11 mouse cellular contexts compared by ENCODE assay signal in genomic region chr11:43531619-43532018, GRCm38 (mm10). TPM values are rescaled to one million over a fixed set of nuclear protein-coding genes. Genes with fewer than 3 reads are reported as not detected.
DNase-seq lines count a peak whose midpoint lies in the region; ATAC-seq and TF ChIP-seq lines count a peak whose summit lies in the region.
"Had no signal": no experiment of that assay in that cellular context is flagged by ENCODE, and none has a peak within 500 bp of the region (broad histone marks: within the 10 kb centered on the region; RNA-seq: fewer than 3 reads in every experiment).

No protein-coding gene starts in this region.

- H3K4me3 ChIP-seq in heart, embryonic 14.5 days (ENCODE audit: control insufficient read depth in 1 of 2, insufficient read depth in 1 of 2, low read depth in 1 of 2, low read length in 2 of 2): no peak overlapping the region
- no peak overlapping the region for H3K4me3 ChIP-seq in heart, embryonic 11.5 days (ENCODE audit: low read depth, low read length)
- H3K4me3 ChIP-seq in lung, adult 2 months (replicated peaks; ENCODE audit: extremely low read depth, low read depth, low read length): no peak overlapping the region
- H3K4me3 ChIP-seq in embryonic facial prominence, embryonic 10.5 days: 0 out of 2 replicates have a peak overlapping the region, but pooled peaks have one; percentile 24
- no peak overlapping the region for H3K4me3 ChIP-seq in neural tube, embryonic 14.5 days (ENCODE audit: low read depth, low read length)
- H3K4me3 ChIP-seq: embryonic facial prominence, embryonic 12.5 days had no signal

- peak overlapping the region; percentile 16 to 26; a peak in 1 of 4 replicates for H3K27ac ChIP-seq in heart, embryonic 14.5 days (replicated peaks in 1 of 2; ENCODE audit: control insufficient read depth in 1 of 2, insufficient read depth in 1 of 2, low read depth in 2 of 2, low read length in 2 of 2)
- H3K27ac ChIP-seq in heart, embryonic 11.5 days (ENCODE audit: low read depth, low read length): no peak overlapping the region
- 0 out of 2 replicates have a peak overlapping the region, but pooled peaks have one; percentile 99 for H3K27ac ChIP-seq in embryonic facial prominence, embryonic 10.5 days (replicated peaks)
- no peak overlapping the region for H3K27ac ChIP-seq in neural tube, embryonic 14.5 days (ENCODE audit: low read depth, low read length)
- H3K27ac ChIP-seq: embryonic facial prominence, embryonic 12.5 days had no signal

- H3K36me3 ChIP-seq in heart, embryonic 14.5 days (ENCODE audit: control insufficient read depth, insufficient read depth, low read length): peaks cover 60% of the 10 kb centered on the region
- peaks cover 10% of the 10 kb centered on the region for H3K36me3 ChIP-seq in heart, embryonic 11.5 days (ENCODE audit: control insufficient read depth, insufficient read depth, low read length)
- H3K36me3 ChIP-seq in embryonic facial prominence, embryonic 10.5 days (replicated peaks): peaks cover 63% of the 10 kb centered on the region
- H3K36me3 ChIP-seq in neural tube, embryonic 14.5 days (ENCODE audit: control insufficient read depth, insufficient read depth, low read length): no peaks in the 10 kb centered on the region

- TF ChIP-seq POLR2A in lung, adult 2 months (IDR thresholded peaks at IDR 0.05; ENCODE audit: borderline replicate concordance, extremely low read depth, low read depth, low read length): no peak

- peak overlapping the region; percentile 90 for H3K9ac ChIP-seq in heart, embryonic 14.5 days (ENCODE audit: low read length)
- no peak overlapping the region for H3K9ac ChIP-seq in heart, embryonic 11.5 days (ENCODE audit: low read depth, low read length)
- no peak overlapping the region for H3K9ac ChIP-seq in neural tube, embryonic 14.5 days (replicated peaks; ENCODE audit: low read depth, low read length)
- H3K9ac ChIP-seq: embryonic facial prominence, embryonic 12.5 days had no signal

- H3K4me2 ChIP-seq in heart, embryonic 14.5 days (ENCODE audit: low read length): peak overlapping the region; percentile 85; the same call in 1 of the 2 replicates
- H3K4me2 ChIP-seq in heart, embryonic 11.5 days: no peak overlapping the region
- no peak overlapping the region for H3K4me2 ChIP-seq in neural tube, embryonic 14.5 days (ENCODE audit: low read depth, low read length)

- 0 out of 2 replicates have a peak, but pooled peaks have one; percentile 18 for TF ChIP-seq CTCF in lung, adult 2 months (IDR thresholded peaks at IDR 0.05; ENCODE audit: insufficient read depth, low read length)

- H3K9me3 ChIP-seq in heart, embryonic 14.5 days (ENCODE audit: control insufficient read depth, low read length): no peaks in the 10 kb centered on the region
- H3K9me3 ChIP-seq in heart, embryonic 11.5 days (replicated peaks; ENCODE audit: control insufficient read depth, low read length): no peaks in the 10 kb centered on the region
- no peaks in the 10 kb centered on the region for H3K9me3 ChIP-seq in embryonic facial prominence, embryonic 10.5 days
- no peaks in the 10 kb centered on the region for H3K9me3 ChIP-seq in neural tube, embryonic 14.5 days (ENCODE audit: control insufficient read depth, low read length)
- H3K9me3 ChIP-seq: embryonic facial prominence, embryonic 12.5 days had no signal

- DNase-seq in lung, adult 2 months: no peak
- DNase-seq in lung, postnatal 4 days: no peak
- peak; percentile 32 for DNase-seq in embryonic facial prominence, embryonic 10.5 days (ENCODE audit: low spot score)
- no peak for DNase-seq in right cerebral cortex, postnatal 10 days (ENCODE audit: low spot score in 2 of 2)
- DNase-seq in ovary, postnatal 14 days (ENCODE audit: low spot score): no peak
- DNase-seq: kidney, adult 8-10 months; thymus, adult 2 months had no signal

- 68% methylated on average over 5 of the region's 5 CpGs for WGBS in heart, embryonic 14.5 days
- 71% methylated on average over 5 of the region's 5 CpGs for WGBS in heart, embryonic 11.5 days (ENCODE audit: insufficient replicate concordance)
- WGBS in lung, adult 2 months: 68% methylated on average over 5 of the region's 5 CpGs
- 77% methylated on average over 5 of the region's 5 CpGs for WGBS in embryonic facial prominence, embryonic 10.5 days
- WGBS in neural tube, embryonic 14.5 days: 41% methylated on average over 5 of the region's 5 CpGs

- H3K27me3 ChIP-seq in heart, embryonic 14.5 days (ENCODE audit: control insufficient read depth, insufficient read depth, low read length): no peaks in the 10 kb centered on the region
- H3K27me3 ChIP-seq in heart, embryonic 11.5 days (ENCODE audit: control insufficient read depth, insufficient read depth, low read length): no peaks in the 10 kb centered on the region
- H3K27me3 ChIP-seq in embryonic facial prominence, embryonic 10.5 days (replicated peaks; ENCODE audit: low read depth, poor library complexity, severe bottlenecking): no peaks in the 10 kb centered on the region
- no peaks in the 10 kb centered on the region for H3K27me3 ChIP-seq in neural tube, embryonic 14.5 days (ENCODE audit: control insufficient read depth, insufficient read depth, low read length)
- H3K27me3 ChIP-seq: embryonic facial prominence, embryonic 12.5 days had no signal

- ATAC-seq in heart, embryonic 14.5 days (ENCODE audit: insufficient number of reproducible peaks, insufficient read depth, low FRiP score, low read depth): no peak
- ATAC-seq in heart, embryonic 11.5 days (replicated peaks; ENCODE audit: insufficient number of reproducible peaks, low FRiP score, low TSS enrichment): no peak
- ATAC-seq in neural tube, embryonic 14.5 days (ENCODE audit: low read depth): peak; percentile 36; the same call in 1 of the 2 replicates

- peaks cover 10 to 45% of the 10 kb centered on the region in 2 experiments for H3K4me1 ChIP-seq in heart, embryonic 14.5 days (ENCODE audit: control insufficient read depth in 2 of 2, insufficient read depth in 2 of 2, low read length in 2 of 2)
- H3K4me1 ChIP-seq in heart, embryonic 11.5 days (ENCODE audit: control insufficient read depth, insufficient read depth, low read length): peaks cover 36% of the 10 kb centered on the region
- H3K4me1 ChIP-seq in lung, adult 2 months (ENCODE audit: control insufficient read depth, insufficient read depth, low read length): no peaks in the 10 kb centered on the region; the same call in 1 of the 2 replicates
- H3K4me1 ChIP-seq in embryonic facial prominence, embryonic 10.5 days: peaks cover 42% of the 10 kb centered on the region
- peaks cover 10% of the 10 kb centered on the region for H3K4me1 ChIP-seq in neural tube, embryonic 14.5 days (ENCODE audit: control insufficient read depth, insufficient read depth, low read length)

RNA-seq across cellular contexts. Expression of gene Ccnjl, which starts 3.0 kb away (rescaled TPM):
- 20.3 and 21.1 TPM in 2 replicates for polyA plus RNA-seq in heart, embryonic 14.5 days (2014; fragmentation: Nextera tagmentation; extraction: Ambion mirVana)
- 23.2 and 25.1 TPM in 2 replicates for polyA plus RNA-seq in heart, embryonic 11.5 days (2014; fragmentation: Nextera tagmentation; extraction: Ambion mirVana)
- 3.7 and 3.8 TPM in 2 replicates for polyA plus RNA-seq in lung, adult 2 months (2012; rRNA removed)
- 37.8 and 39.6 TPM in 2 replicates for polyA plus RNA-seq in embryonic facial prominence, embryonic 10.5 days (2016; fragmentation: Nextera tagmentation; extraction: Ambion mirVana)
- 9.5 and 14.5 TPM in 2 replicates for polyA plus RNA-seq in neural tube, embryonic 14.5 days (2014; fragmentation: Nextera tagmentation; extraction: Ambion mirVana)

RNA-seq across cellular contexts. Expression of gene 4933415A04Rik, which starts 55.2 kb away (rescaled TPM):
- polyA plus RNA-seq in heart, embryonic 14.5 days (2014; fragmentation: Nextera tagmentation; extraction: Ambion mirVana): 5.3 and 5.7 TPM in 2 replicates
- 4.6 and 5.3 TPM in 2 replicates for polyA plus RNA-seq in heart, embryonic 11.5 days (2014; fragmentation: Nextera tagmentation; extraction: Ambion mirVana)
- 0.24 and 0.38 TPM in 2 replicates for polyA plus RNA-seq in lung, adult 2 months (2012; rRNA removed)
- polyA plus RNA-seq in embryonic facial prominence, embryonic 10.5 days (2016; fragmentation: Nextera tagmentation; extraction: Ambion mirVana): 12.4 and 13.7 TPM in 2 replicates
- 3.8 and 4.4 TPM in 2 replicates for polyA plus RNA-seq in neural tube, embryonic 14.5 days (2014; fragmentation: Nextera tagmentation; extraction: Ambion mirVana)

RNA-seq across cellular contexts. Expression of gene C1qtnf2, which starts 57.5 kb away (rescaled TPM):
- 4.7 and 5.3 TPM in 2 replicates for polyA plus RNA-seq in heart, embryonic 14.5 days (2014; fragmentation: Nextera tagmentation; extraction: Ambion mirVana)
- polyA plus RNA-seq in heart, embryonic 11.5 days (2014; fragmentation: Nextera tagmentation; extraction: Ambion mirVana): 1.3 and 1.6 TPM in 2 replicates
- 35.1 and 62.4 TPM in 2 replicates for polyA plus RNA-seq in lung, adult 2 months (2012; rRNA removed)
- polyA plus RNA-seq in embryonic facial prominence, embryonic 10.5 days (2016; fragmentation: Nextera tagmentation; extraction: Ambion mirVana): 0.85 and 0.87 TPM in 2 replicates
- 3.6 and 13.2 TPM in 2 replicates for polyA plus RNA-seq in neural tube, embryonic 14.5 days (2014; fragmentation: Nextera tagmentation; extraction: Ambion mirVana)

Comparison
In these comparisons a context has a peak if more than half of its experiments do, and no peak if none do; other contexts are left out.
1. H3K27ac ChIP-seq: peak in heart, embryonic 14.5 days (2 of 2) and embryonic facial prominence, embryonic 10.5 days (single experiment); none in heart, embryonic 11.5 days (single experiment) and neural tube, embryonic 14.5 days (single experiment).